Mouse (Mus musculus) bone marrow, adult 2 months (tissue): ENCODE data around the gene Galntl5.

Source experiments
- CTCF ChIP-seq: fragments of 200-500 bp; IDR thresholded peaks from 2 replicates; pipeline ENCODE4 v1.5.1; 2011; ENCODE audit warnings: low read length, control low read depth; ENCODE audit not compliant: control insufficient read depth, insufficient read depth
- POLR2A ChIP-seq: fragments of 200-500 bp; IDR thresholded peaks from 2 replicates; pipeline ENCODE4 v1.6.1; 2011; ENCODE audit warnings: low read depth, mild to moderate bottlenecking, control low read depth, low read length, borderline replicate concordance; ENCODE audit not compliant: control insufficient read depth

DNA sequence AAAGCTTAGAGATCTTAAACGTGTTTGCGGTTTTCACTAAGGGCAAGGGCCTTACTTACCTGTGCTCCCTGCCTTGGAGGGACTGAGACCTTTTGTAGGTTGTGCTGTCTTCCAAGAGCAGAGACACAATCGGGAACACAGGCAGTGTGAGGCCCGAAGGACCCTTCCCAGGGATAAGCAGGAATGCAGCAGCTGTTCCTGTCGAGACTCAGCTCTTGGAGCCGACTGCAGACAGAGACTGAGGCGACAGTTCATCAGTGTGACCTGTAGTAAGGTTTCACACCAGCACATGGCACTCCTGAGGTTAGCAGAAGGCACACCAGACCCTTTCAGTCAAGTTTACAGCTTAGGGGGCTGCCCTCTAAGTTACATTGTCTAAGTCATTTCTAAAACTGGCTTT lies 81.0 kb downstream of the Galntl5 start:
- TF ChIP-seq CTCF = no peak
- no peak for TF ChIP-seq POLR2A
